Mouse (Mus musculus): ENCODE results near the gene Vamp1. TPM values are rescaled to one million over a fixed set of nuclear protein-coding genes. Genes with fewer than 3 reads are reported as not detected.

Gene Vamp1
- polyA plus RNA-seq, 1 experiment from 2014 or later: 3.3 TPM

DNA sequence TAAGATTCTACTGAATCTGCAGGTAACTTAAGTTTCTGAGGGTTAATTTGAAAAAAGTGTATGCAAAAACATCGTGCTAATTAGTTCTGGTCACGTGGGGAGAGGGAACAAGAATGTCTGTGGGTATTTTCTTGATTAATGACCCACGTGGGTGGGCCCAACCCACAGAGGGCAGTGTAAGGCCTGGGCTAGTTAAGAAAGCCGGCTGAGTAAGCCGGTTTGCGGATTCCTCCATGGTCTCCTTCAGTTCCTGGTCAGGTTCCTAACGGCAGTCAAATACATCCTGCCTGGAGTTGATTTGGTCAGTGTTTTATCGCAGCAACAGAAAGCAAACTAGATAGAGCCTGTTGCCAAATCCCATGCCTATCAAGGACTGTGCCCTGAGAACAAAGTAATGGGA, 68.9 kb downstream of the Vamp1 start:
- H3K4me1 ChIP-seq (replicated peaks): no peaks in the 10 kb centered on the region
- no peak for DNase-seq (ENCODE audit: low spot score)
- no peaks in the 10 kb centered on the region for H3K36me3 ChIP-seq
- no peak overlapping the region for H3K27ac ChIP-seq
- H3K4me3 ChIP-seq: no peak overlapping the region
- no peaks in the 10 kb centered on the region for H3K27me3 ChIP-seq (ENCODE audit: insufficient read depth, poor library complexity, severe bottlenecking)
- peaks cover 3% of the 10 kb centered on the region; the same call in 1 of the 2 replicates for H3K9me3 ChIP-seq
- 69% methylated on average over 8 of the region's 8 CpGs for WGBS

DNA sequence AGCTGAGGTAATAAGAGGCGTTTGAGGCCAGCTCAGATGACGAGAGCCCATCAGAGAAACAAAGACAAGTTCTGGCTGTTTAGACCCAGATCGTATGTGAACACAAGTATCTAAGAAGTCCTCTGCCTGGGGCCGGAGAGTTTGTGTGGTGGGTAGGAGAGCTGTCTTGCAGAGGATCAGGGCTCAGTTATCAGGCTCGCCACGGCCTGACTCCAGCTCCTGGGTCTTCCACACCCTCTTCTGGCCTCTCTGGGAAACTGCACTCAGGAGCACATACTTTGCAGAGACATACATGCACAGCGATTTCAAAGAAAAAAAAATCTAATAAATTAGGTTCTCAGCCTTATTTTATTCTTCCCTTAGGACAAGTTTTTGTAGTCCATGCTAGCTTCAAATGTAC, 69.4 kb downstream of the Vamp1 start:
- no peaks in the 10 kb centered on the region for H3K4me1 ChIP-seq (replicated peaks)
- peaks cover 3% of the 10 kb centered on the region; the same call in 1 of the 2 replicates for H3K9me3 ChIP-seq
- H3K4me3 ChIP-seq: no peak overlapping the region
- H3K27ac ChIP-seq: no peak overlapping the region
- no peak for DNase-seq (ENCODE audit: low spot score)
- H3K36me3 ChIP-seq: no peaks in the 10 kb centered on the region
- 89% methylated on average over 7 of the region's 7 CpGs for WGBS
- no peaks in the 10 kb centered on the region for H3K27me3 ChIP-seq (ENCODE audit: insufficient read depth, poor library complexity, severe bottlenecking)

DNA sequence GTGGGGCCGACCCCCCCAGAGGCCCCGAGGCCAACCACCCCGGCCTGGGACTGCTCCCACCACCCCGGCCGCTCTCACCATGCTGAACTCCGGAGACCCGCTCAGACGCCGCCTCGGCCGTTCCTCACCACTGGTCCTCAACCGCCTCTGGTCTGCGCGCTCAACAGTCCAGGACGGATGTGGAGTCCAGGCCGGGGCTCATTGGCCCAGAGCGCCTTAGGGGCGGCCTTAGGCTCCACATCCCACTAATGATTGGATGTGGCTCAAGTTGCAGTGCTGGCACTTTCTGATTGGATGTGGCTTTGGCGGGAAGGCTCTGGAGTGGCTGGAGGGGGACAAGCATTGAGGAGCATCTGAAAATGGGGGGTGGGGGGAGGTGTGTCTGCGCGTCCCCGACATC, 70.5 kb downstream of the Vamp1 start, which contains the start of gene Tuba3a:
Gene Tuba3a, minus strand, starts transcription at position 153 of the 400 bp plus-strand sequence.
- DNase-seq (ENCODE audit: low spot score): no peak

DNA sequence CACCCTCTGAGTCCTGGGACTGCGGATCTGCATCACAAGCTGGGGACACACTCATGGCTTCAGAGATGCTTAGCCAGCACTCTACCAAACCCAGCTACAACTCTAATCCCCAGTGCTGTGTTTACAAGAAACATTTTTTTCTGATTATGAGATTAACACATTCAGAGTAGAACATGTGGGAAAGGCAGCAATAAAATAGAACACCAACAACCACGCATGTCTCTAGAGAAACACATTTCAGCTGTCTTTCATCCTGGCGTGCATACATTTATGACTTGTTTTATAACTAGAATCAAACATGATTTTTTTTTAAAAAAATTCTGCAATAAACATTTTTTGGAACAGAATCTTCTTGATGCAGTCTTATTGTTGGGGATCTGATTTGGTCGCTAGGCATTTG, 71.6 kb downstream of the Vamp1 start:
- no peak overlapping the region for H3K4me3 ChIP-seq
- 89% methylated on average over 4 of the region's 4 CpGs for WGBS
- no peak for DNase-seq (ENCODE audit: low spot score)

More for the DNA sequence above, 70.5 kb downstream of the Vamp1 start, which contains the start of gene Tuba3a:
- H3K4me1 ChIP-seq (replicated peaks): no peaks in the 10 kb centered on the region
- H3K27me3 ChIP-seq (ENCODE audit: insufficient read depth, poor library complexity, severe bottlenecking): no peaks in the 10 kb centered on the region
- 93% methylated on average over 22 of the region's 22 CpGs for WGBS
- H3K9me3 ChIP-seq: peaks cover 3% of the 10 kb centered on the region; the same call in 1 of the 2 replicates
- H3K36me3 ChIP-seq: no peaks in the 10 kb centered on the region
- H3K27ac ChIP-seq: no peak within 1 kb of the TSS
- no peak within 1 kb of the TSS for H3K4me3 ChIP-seq

DNA sequence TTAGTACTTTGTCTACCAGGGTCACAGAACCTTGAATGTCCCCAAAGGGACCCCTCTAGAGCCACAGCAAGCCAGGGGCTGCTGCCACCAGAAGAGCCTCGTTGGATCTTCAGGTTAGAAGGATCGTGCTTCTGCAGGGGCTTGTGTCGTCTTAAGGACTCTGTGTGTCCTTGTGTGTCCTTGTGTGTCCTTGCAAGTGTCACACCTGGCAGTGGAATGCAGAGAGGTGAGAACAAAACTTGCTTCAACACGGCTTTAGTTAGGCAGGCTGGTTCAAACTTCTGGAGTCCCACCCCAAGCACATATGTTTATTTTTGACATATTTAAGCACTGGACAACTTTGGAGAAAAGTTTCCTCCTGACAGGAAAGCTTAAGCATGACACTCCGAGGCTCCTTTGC, 73.4 kb downstream of the Vamp1 start:
- no peak for DNase-seq (ENCODE audit: low spot score)
- 84% methylated on average over 5 of the region's 5 CpGs for WGBS
- H3K36me3 ChIP-seq: no peaks in the 10 kb centered on the region
- no peaks in the 10 kb centered on the region for H3K27me3 ChIP-seq (ENCODE audit: insufficient read depth, poor library complexity, severe bottlenecking)
- H3K27ac ChIP-seq: no peak overlapping the region
- no peak overlapping the region for H3K4me3 ChIP-seq
- H3K9me3 ChIP-seq: peaks cover 7% of the 10 kb centered on the region; the same call in 1 of the 2 replicates
- H3K4me1 ChIP-seq (replicated peaks): no peaks in the 10 kb centered on the region

More for the DNA sequence above, 71.6 kb downstream of the Vamp1 start:
- H3K27ac ChIP-seq: no peak overlapping the region
- no peaks in the 10 kb centered on the region for H3K4me1 ChIP-seq (replicated peaks)
- peaks cover 3% of the 10 kb centered on the region; the same call in 1 of the 2 replicates for H3K9me3 ChIP-seq
- no peaks in the 10 kb centered on the region for H3K36me3 ChIP-seq
- no peaks in the 10 kb centered on the region for H3K27me3 ChIP-seq (ENCODE audit: insufficient read depth, poor library complexity, severe bottlenecking)

DNA sequence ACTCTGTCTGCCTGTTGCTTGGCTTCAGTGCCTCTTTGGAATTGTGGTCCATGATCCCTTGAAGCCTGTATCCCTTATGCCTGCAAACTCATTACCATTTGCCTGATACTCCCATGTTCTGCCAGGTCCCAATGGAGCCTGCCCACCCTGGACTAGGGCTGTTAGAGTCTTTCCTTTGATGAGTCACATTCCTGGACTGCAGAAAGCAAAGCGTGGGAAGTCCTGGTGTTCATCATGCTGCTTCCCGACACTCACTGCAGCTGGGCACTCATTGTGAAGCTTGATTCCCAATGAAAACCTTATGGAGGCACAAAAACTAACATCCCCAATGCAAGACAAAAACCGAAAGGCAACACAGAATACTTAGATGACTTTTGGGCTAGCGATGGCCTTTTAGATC, 76.0 kb downstream of the Vamp1 start:
- DNase-seq (ENCODE audit: low spot score): no peak
- WGBS: 87% methylated on average over 4 of the region's 4 CpGs
- Histone ChIP-seq H3K36me3 (no peaks in the 10 kb centered on the region), H3K4me3 (no peak overlapping the region), H3K4me1 (replicated peaks) (no peaks in the 10 kb centered on the region), H3K27me3 (ENCODE audit: insufficient read depth, poor library complexity, severe bottlenecking) (no peaks in the 10 kb centered on the region), H3K27ac (no peak overlapping the region), H3K9me3 (0 out of 2 replicates have a peak, but pooled peaks cover 4% of the 10 kb centered on the region)

DNA sequence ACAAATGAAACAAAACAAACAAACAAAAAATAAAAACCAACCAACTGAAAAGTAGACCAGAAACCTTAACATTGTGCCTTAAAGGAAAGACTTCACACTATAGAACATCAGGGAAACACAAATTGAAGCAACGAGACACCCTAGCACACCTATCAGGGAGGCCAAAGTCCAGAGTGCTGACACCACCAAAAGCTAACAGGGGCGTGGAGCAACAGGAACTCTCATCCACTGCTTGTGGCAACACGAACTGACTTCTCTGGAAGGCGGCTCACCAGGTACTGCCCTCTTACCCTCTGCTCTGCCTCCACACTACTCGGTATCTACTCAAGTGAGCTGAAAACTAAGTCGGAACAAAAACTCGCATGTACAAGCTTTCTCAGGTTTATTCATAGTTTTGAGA, 76.9 kb downstream of the Vamp1 start:
- Histone ChIP-seq H3K9me3 (0 out of 2 replicates have a peak, but pooled peaks cover 4% of the 10 kb centered on the region), H3K36me3 (no peaks in the 10 kb centered on the region), H3K27me3 (ENCODE audit: insufficient read depth, poor library complexity, severe bottlenecking) (no peaks in the 10 kb centered on the region), H3K27ac (no peak overlapping the region), H3K4me3 (no peak overlapping the region), H3K4me1 (replicated peaks) (no peaks in the 10 kb centered on the region)
- no peak for DNase-seq (ENCODE audit: low spot score)
- 86% methylated on average over 7 of the region's 7 CpGs for WGBS

DNA sequence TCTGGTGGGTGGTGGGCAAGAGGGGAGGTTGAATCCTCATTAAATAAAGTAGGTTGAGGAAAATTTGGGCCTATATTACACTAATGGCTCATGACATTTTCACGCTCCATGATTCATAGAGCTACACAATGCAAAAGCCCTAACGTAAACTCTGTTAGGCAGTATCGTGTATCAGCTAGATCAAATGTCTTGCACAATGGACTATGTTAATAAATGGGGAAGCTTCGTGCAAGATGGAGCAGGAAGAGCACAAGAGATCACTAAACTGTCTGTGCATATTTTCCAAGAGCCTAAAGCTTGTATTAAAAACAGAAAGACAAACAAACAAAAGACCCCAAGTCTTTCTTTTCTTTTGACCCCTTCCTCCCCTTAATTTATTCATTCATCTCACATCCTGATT, 78.7 kb downstream of the Vamp1 start:
- H3K27ac ChIP-seq: no peak overlapping the region
- no peaks in the 10 kb centered on the region for H3K36me3 ChIP-seq
- DNase-seq (ENCODE audit: low spot score): no peak
- H3K4me3 ChIP-seq: no peak overlapping the region
- H3K9me3 ChIP-seq: 0 out of 2 replicates have a peak, but pooled peaks cover 4% of the 10 kb centered on the region
- no peaks in the 10 kb centered on the region for H3K27me3 ChIP-seq (ENCODE audit: insufficient read depth, poor library complexity, severe bottlenecking)
- no peaks in the 10 kb centered on the region for H3K4me1 ChIP-seq (replicated peaks)
- 85% methylated on average over 4 of the region's 4 CpGs for WGBS

Other genes with a start within 250 kb of the Vamp1 start
- gene Pianp, start 218.9 kb upstream of the Vamp1 start, polyA plus RNA-seq (2016; fragmentation: Nextera tagmentation; extraction: Ambion mirVana): 0.85 and 2.4 TPM in 2 replicates
- gene Zfp384, start 206.4 kb upstream of the Vamp1 start, polyA plus RNA-seq (2016; fragmentation: Nextera tagmentation; extraction: Ambion mirVana): 8.7 and 12.8 TPM in 2 replicates
- gene Ing4, start 175.8 kb upstream of the Vamp1 start, polyA plus RNA-seq (2016; fragmentation: Nextera tagmentation; extraction: Ambion mirVana): 125 and 153 TPM in 2 replicates
- 13.1 and 15.5 TPM in 2 replicates for gene Acrbp, start 165.9 kb upstream of the Vamp1 start, polyA plus RNA-seq (2016; fragmentation: Nextera tagmentation; extraction: Ambion mirVana)
- 0.10 TPM in 1 of 2 replicates, not detected in the other for gene Lpar5, start 147.6 kb upstream of the Vamp1 start, polyA plus RNA-seq (2016; fragmentation: Nextera tagmentation; extraction: Ambion mirVana)
- gene Chd4, start 119.6 kb upstream of the Vamp1 start, polyA plus RNA-seq (2016; fragmentation: Nextera tagmentation; extraction: Ambion mirVana): 95.7 and 97.6 TPM in 2 replicates
- 67.6 and 83.8 TPM in 2 replicates for gene Nop2, start 83.6 kb upstream of the Vamp1 start, polyA plus RNA-seq (2016; fragmentation: Nextera tagmentation; extraction: Ambion mirVana)
- gene Iffo1, start 70.3 kb upstream of the Vamp1 start, polyA plus RNA-seq (2016; fragmentation: Nextera tagmentation; extraction: Ambion mirVana): 12.5 and 18.3 TPM in 2 replicates
- gene Gapdh, start 49.1 kb upstream of the Vamp1 start, polyA plus RNA-seq (2016; fragmentation: Nextera tagmentation; extraction: Ambion mirVana): 2,613 and 2,865 TPM in 2 replicates
- gene Ncapd2, start 23.9 kb upstream of the Vamp1 start, polyA plus RNA-seq (2016; fragmentation: Nextera tagmentation; extraction: Ambion mirVana): 199 and 233 TPM in 2 replicates
- 206 and 213 TPM in 2 replicates for gene Mrpl51, start 23.8 kb upstream of the Vamp1 start, polyA plus RNA-seq (2016; fragmentation: Nextera tagmentation; extraction: Ambion mirVana)
- 1.9 TPM in 2 replicates for gene Tapbpl, start 16.3 kb downstream of the Vamp1 start, polyA plus RNA-seq (2016; fragmentation: Nextera tagmentation; extraction: Ambion mirVana)
- 1.2 TPM in 2 replicates for gene Cd27, start 21.5 kb downstream of the Vamp1 start, polyA plus RNA-seq (2016; fragmentation: Nextera tagmentation; extraction: Ambion mirVana)
- 0.17 TPM in 1 of 2 replicates, not detected in the other for gene Tuba3a, start 70.5 kb downstream of the Vamp1 start, polyA plus RNA-seq (2016; fragmentation: Nextera tagmentation; extraction: Ambion mirVana)
- 21.0 and 22.7 TPM in 2 replicates for gene Ltbr, start 98.3 kb downstream of the Vamp1 start, polyA plus RNA-seq (2016; fragmentation: Nextera tagmentation; extraction: Ambion mirVana)
- gene Scnn1a, start 105.1 kb downstream of the Vamp1 start, polyA plus RNA-seq (2016; fragmentation: Nextera tagmentation; extraction: Ambion mirVana): 0.40 and 0.42 TPM in 2 replicates
- gene Tnfrsf1a, start 133.8 kb downstream of the Vamp1 start, polyA plus RNA-seq (2016; fragmentation: Nextera tagmentation; extraction: Ambion mirVana): 26.8 and 27.1 TPM in 2 replicates
- 0.13 and 0.20 TPM in 2 replicates for gene Plekhg6, start 165.2 kb downstream of the Vamp1 start, polyA plus RNA-seq (2016; fragmentation: Nextera tagmentation; extraction: Ambion mirVana)

Data from hindbrain, embryonic 10.5 days (tissue).